Mouse (Mus musculus) activated CD4-positive, CD25-positive, alpha-beta regulatory T cell, adult 4 months (primary cell): ENCODE data around the gene Cep170. TPM values are rescaled to one million over a fixed set of nuclear protein-coding genes. Genes with fewer than 3 reads are reported as not detected.

Experiments
- ATAC-seq: one replicate; pipeline ENCODE4 v1.8.0; 2017
- polyA plus RNA-seq, 2 experiments: library from polyadenylated mRNA; unstranded; fragments of 100-300 nt; shearing (Covaris generic); gene quantifications; one replicate each; pipeline ENCODE4 v1.2.1; 2017

The Cep170 gene
- polyA plus RNA-seq, 2 experiments from 2014 or later = 12.5 to 16.1 TPM

GRCm38 (mm10) chr1:176732834-176733233, 81.0 kb downstream of the Cep170 start:
- ATAC-seq = no peak

- no peak for ATAC-seq
Measured at GRCm38 (mm10) chr1:176730528-176730927, 83.3 kb downstream of the Cep170 start.

- ATAC-seq = no peak
Measured at GRCm38 (mm10) chr1:176727372-176727771, 86.5 kb downstream of the Cep170 start.

GRCm38 (mm10) chr1:176724771-176725170, 89.1 kb downstream of the Cep170 start:
- no peak for ATAC-seq

- ATAC-seq = no peak
Measured at GRCm38 (mm10) chr1:176723858-176724713, 89.8 kb downstream of the Cep170 start.

- peak; percentile 95 for ATAC-seq
Measured at GRCm38 (mm10) chr1:176712436-176712835, 101.4 kb downstream of the Cep170 start.

- ATAC-seq = no peak
Measured at GRCm38 (mm10) chr1:176700226-176700625, 113.6 kb downstream of the Cep170 start.

GRCm38 (mm10) chr1:176699793-176700192, 114.1 kb downstream of the Cep170 start:
- no peak for ATAC-seq

- no peak for ATAC-seq
Measured at GRCm38 (mm10) chr1:176698647-176699046, 115.2 kb downstream of the Cep170 start.

- ATAC-seq = no peak
Measured at GRCm38 (mm10) chr1:176697091-176697490, 116.8 kb downstream of the Cep170 start.

GRCm38 (mm10) chr1:176691101-176691500, 122.8 kb downstream of the Cep170 start:
- ATAC-seq = no peak

GRCm38 (mm10) chr1:176688251-176688880, 125.5 kb downstream of the Cep170 start:
- ATAC-seq = no peak

Other genes starting within 250 kb of the Cep170 start
- gene Sdccag8, start 593 bp upstream of the Cep170 start, polyA plus RNA-seq = 10 to 100 TPM; 22.7 to 23.9 TPM